ENCODE assay signal across 25 mouse cellular contexts in genomic region chr8:47691831-47692230, GRCm38 (mm10). TPM values are rescaled to one million over a fixed set of nuclear protein-coding genes. Genes with fewer than 3 reads are reported as not detected.
DNase-seq lines count a peak whose midpoint lies in the region; ATAC-seq and TF ChIP-seq lines count a peak whose summit lies in the region.
"Had no signal": no experiment of that assay in that cellular context is flagged by ENCODE, and none has a peak within 500 bp of the region (broad histone marks: within the 10 kb centered on the region; RNA-seq: fewer than 3 reads in every experiment).

No protein-coding gene starts in this region.

- H3K27me3 ChIP-seq in hindbrain, postnatal 0 days (ENCODE audit: insufficient read depth, low read length) = no peaks in the 10 kb centered on the region; the same call in 1 of the 2 replicates
- H3K27me3 ChIP-seq in hindbrain, embryonic 13.5 days = 0 out of 2 replicates have a peak, but pooled peaks cover 12% of the 10 kb centered on the region
- H3K27me3 ChIP-seq in midbrain, embryonic 15.5 days (replicated peaks) = no peaks in the 10 kb centered on the region
- H3K27me3 ChIP-seq in midbrain, embryonic 14.5 days (ENCODE audit: control insufficient read depth, insufficient read depth, low read length) = no peaks in the 10 kb centered on the region
- H3K27me3 ChIP-seq: embryonic facial prominence, embryonic 15.5 days; heart, embryonic 13.5 days; kidney, embryonic 15.5 days; megakaryocyte, embryonic 14.5 days had no signal

- H3K4me3 ChIP-seq in hindbrain, postnatal 0 days (ENCODE audit: low read length) = no peak overlapping the region
- no peak overlapping the region for H3K4me3 ChIP-seq in hindbrain, embryonic 13.5 days
- no peak overlapping the region for H3K4me3 ChIP-seq in midbrain, embryonic 15.5 days
- H3K4me3 ChIP-seq in midbrain, embryonic 14.5 days (replicated peaks; ENCODE audit: low read depth, low read length) = no peak overlapping the region
- H3K4me3 ChIP-seq: embryonic facial prominence, embryonic 15.5 days; hindbrain, embryonic 15.5 days; kidney, embryonic 15.5 days; layer of hippocampus, adult 2 months; left cerebral cortex, adult 2 months; limb, embryonic 12.5 days; megakaryocyte, embryonic 14.5 days had no signal

- H3K9ac ChIP-seq in hindbrain, postnatal 0 days (replicated peaks; ENCODE audit: low read length) = no peak overlapping the region
- H3K9ac ChIP-seq in hindbrain, embryonic 13.5 days = no peak overlapping the region
- H3K9ac ChIP-seq in midbrain, embryonic 15.5 days = no peak overlapping the region
- no peak overlapping the region for H3K9ac ChIP-seq in midbrain, embryonic 14.5 days (replicated peaks; ENCODE audit: low read length)
- H3K9ac ChIP-seq: embryonic facial prominence, embryonic 15.5 days; hindbrain, embryonic 15.5 days; limb, embryonic 12.5 days; liver, postnatal 0 days had no signal

- no peak for TF ChIP-seq CTCF in hindbrain, postnatal 0 days (IDR thresholded peaks at IDR 0.05; ENCODE audit: low read depth)

- no peak for DNase-seq in hindbrain, postnatal 0 days (ENCODE audit: low spot score)
- DNase-seq in midbrain, embryonic 14.5 days = no peak
- DNase-seq in ZHBTc4 (ENCODE audit: low read depth, low spot score) = peak; percentile 58
- DNase-seq in layer of hippocampus, adult 11-12 months (ENCODE audit: low spot score) = no peak
- DNase-seq: adrenal gland, postnatal 10 days; B cell, adult 2 months; cerebellum, adult 8-10 months; cerebellum, postnatal 25 days; gastrocnemius, postnatal 14 days; heart, postnatal 10 days; kidney, adult 18-20 months; kidney, postnatal 25 days; liver, postnatal 0 days; lung, postnatal 36 days had no signal

- H3K4me1 ChIP-seq in hindbrain, postnatal 0 days (ENCODE audit: insufficient read depth, low read length) = no peaks in the 10 kb centered on the region
- peaks cover 5% of the 10 kb centered on the region for H3K4me1 ChIP-seq in hindbrain, embryonic 13.5 days (replicated peaks)
- peaks cover 6% of the 10 kb centered on the region for H3K4me1 ChIP-seq in midbrain, embryonic 15.5 days
- 0 out of 2 replicates have a peak, but pooled peaks cover 5% of the 10 kb centered on the region for H3K4me1 ChIP-seq in midbrain, embryonic 14.5 days (ENCODE audit: control insufficient read depth, insufficient read depth, low read length)
- H3K4me1 ChIP-seq: embryonic facial prominence, embryonic 15.5 days; kidney, embryonic 15.5 days had no signal

- no peaks in the 10 kb centered on the region for H3K9me3 ChIP-seq in hindbrain, postnatal 0 days (ENCODE audit: low read length)
- no peaks in the 10 kb centered on the region for H3K9me3 ChIP-seq in hindbrain, embryonic 13.5 days
- no peaks in the 10 kb centered on the region for H3K9me3 ChIP-seq in midbrain, embryonic 15.5 days
- no peaks in the 10 kb centered on the region for H3K9me3 ChIP-seq in midbrain, embryonic 14.5 days (ENCODE audit: control insufficient read depth, low read length)
- H3K9me3 ChIP-seq: embryonic facial prominence, embryonic 10.5 days; embryonic facial prominence, embryonic 15.5 days; kidney, embryonic 15.5 days had no signal

- WGBS in hindbrain, postnatal 0 days = 72% methylated on average over 9 of the region's 10 CpGs
- 68% methylated on average over 9 of the region's 10 CpGs for WGBS in hindbrain, embryonic 13.5 days
- 72% methylated on average over 10 of the region's 10 CpGs for WGBS in midbrain, embryonic 15.5 days
- WGBS in midbrain, embryonic 14.5 days = 65% methylated on average over 10 of the region's 10 CpGs

- H3K4me2 ChIP-seq in hindbrain, postnatal 0 days (ENCODE audit: low read depth, low read length) = no peak overlapping the region
- no peak overlapping the region for H3K4me2 ChIP-seq in hindbrain, embryonic 13.5 days
- H3K4me2 ChIP-seq in midbrain, embryonic 15.5 days = no peak overlapping the region
- no peak overlapping the region for H3K4me2 ChIP-seq in midbrain, embryonic 14.5 days (ENCODE audit: low read length)
- H3K4me2 ChIP-seq: embryonic facial prominence, embryonic 15.5 days had no signal

- H3K27ac ChIP-seq in hindbrain, postnatal 0 days = no peak overlapping the region
- no peak overlapping the region for H3K27ac ChIP-seq in hindbrain, embryonic 13.5 days
- no peak overlapping the region for H3K27ac ChIP-seq in midbrain, embryonic 15.5 days
- H3K27ac ChIP-seq in midbrain, embryonic 14.5 days (replicated peaks; ENCODE audit: low read depth, low read length) = no peak overlapping the region
- H3K27ac ChIP-seq: embryonic facial prominence, embryonic 10.5 days; embryonic facial prominence, embryonic 15.5 days; hindbrain, embryonic 15.5 days; kidney, embryonic 15.5 days; layer of hippocampus, adult 2 months; left cerebral cortex, adult 2 months; limb, embryonic 12.5 days had no signal

- 0 out of 2 replicates have a peak, but pooled peaks have one; percentile 27 for ATAC-seq in hindbrain, postnatal 0 days
- ATAC-seq in hindbrain, embryonic 13.5 days (ENCODE audit: low FRiP score) = no peak
- ATAC-seq in midbrain, embryonic 15.5 days (replicated peaks) = 0 out of 2 replicates have a peak, but pooled peaks have one; percentile 20
- ATAC-seq in midbrain, embryonic 14.5 days (ENCODE audit: low FRiP score, low TSS enrichment) = no peak
- ATAC-seq: liver, postnatal 0 days had no signal

- H3K36me3 ChIP-seq in hindbrain, postnatal 0 days (ENCODE audit: insufficient read depth, low read length) = no peaks in the 10 kb centered on the region
- H3K36me3 ChIP-seq in hindbrain, embryonic 13.5 days = no peaks in the 10 kb centered on the region
- H3K36me3 ChIP-seq in midbrain, embryonic 15.5 days (replicated peaks) = no peaks in the 10 kb centered on the region
- no peaks in the 10 kb centered on the region for H3K36me3 ChIP-seq in midbrain, embryonic 14.5 days (ENCODE audit: control insufficient read depth, insufficient read depth, low read length)
- H3K36me3 ChIP-seq: embryonic facial prominence, embryonic 10.5 days; embryonic facial prominence, embryonic 15.5 days; heart, embryonic 13.5 days; hindbrain, embryonic 15.5 days; kidney, embryonic 15.5 days; limb, embryonic 12.5 days had no signal

RNA-seq across cellular contexts. Expression of gene Ing2, which starts 16.5 kb away (rescaled TPM):
- total RNA-seq in hindbrain, postnatal 0 days (2014; rRNA removed) = 5.2 and 6.1 TPM in 2 replicates
- 8.4 and 9.6 TPM in 2 replicates for polyA plus RNA-seq in hindbrain, postnatal 0 days (2015; fragmentation: Nextera tagmentation; extraction: Ambion mirVana)
- 5.6 and 6.2 TPM in 2 replicates for polyA plus RNA-seq in hindbrain, embryonic 13.5 days (2015; fragmentation: Nextera tagmentation; extraction: Ambion mirVana)
- 6.1 and 6.2 TPM in 2 replicates for polyA plus RNA-seq in midbrain, embryonic 15.5 days (2015; fragmentation: Nextera tagmentation; extraction: Ambion mirVana)
- polyA plus RNA-seq in midbrain, embryonic 14.5 days (2014; fragmentation: Nextera tagmentation; extraction: Ambion mirVana) = 6.4 and 7.4 TPM in 2 replicates

RNA-seq across cellular contexts. Expression of gene Cdkn2aip, which starts 21.9 kb away (rescaled TPM):
- total RNA-seq in hindbrain, postnatal 0 days (2014; rRNA removed) = 22.4 and 33.6 TPM in 2 replicates
- polyA plus RNA-seq in hindbrain, postnatal 0 days (2015; fragmentation: Nextera tagmentation; extraction: Ambion mirVana) = 23.0 and 26.6 TPM in 2 replicates
- polyA plus RNA-seq in hindbrain, embryonic 13.5 days (2015; fragmentation: Nextera tagmentation; extraction: Ambion mirVana) = 41.0 and 41.4 TPM in 2 replicates
- 35.1 and 35.8 TPM in 2 replicates for polyA plus RNA-seq in midbrain, embryonic 15.5 days (2015; fragmentation: Nextera tagmentation; extraction: Ambion mirVana)
- polyA plus RNA-seq in midbrain, embryonic 14.5 days (2014; fragmentation: Nextera tagmentation; extraction: Ambion mirVana) = 36.6 and 37.9 TPM in 2 replicates

Comparison
In these comparisons a context has a peak if more than half of its experiments do, and no peak if none do; other contexts are left out.
1. ATAC-seq: peak in hindbrain, postnatal 0 days (single experiment) and midbrain, embryonic 15.5 days (single experiment); none in hindbrain, embryonic 13.5 days (single experiment) and midbrain, embryonic 14.5 days (single experiment).